Mouse (Mus musculus): ENCODE results near the gene Rfxank. TPM values are rescaled to one million over a fixed set of nuclear protein-coding genes. Genes with fewer than 3 reads are reported as not detected.

Gene Rfxank
- total and polyA plus RNA-seq, 2 experiments: 13.6 to 27.8 TPM

GRCm38 (mm10) chr8:70139981-70140380 is 1.0 kb upstream of the Rfxank start:
- DNase-seq (ENCODE audit: extremely low read depth, low read depth, low spot score): peak; percentile 12
- 5% methylated on average over 9 of the region's 9 CpGs for WGBS
- TF ChIP-seq CTCF (IDR thresholded peaks at IDR 0.05; ENCODE audit: low read depth, low read length): no peak
- TF ChIP-seq POLR2A (IDR thresholded peaks at IDR 0.05; ENCODE audit: extremely low read depth, insufficient read depth, low read length): no peak

GRCm38 (mm10) chr8:70137890-70138289 is 1.1 kb downstream of the Rfxank start:
- Histone ChIP-seq H3K79me2 (ENCODE audit: control insufficient read depth, insufficient read depth, low read length) (no peaks in the 10 kb centered on the region; the same call in 1 of the 2 replicates), H3K4me1 (ENCODE audit: control insufficient read depth, insufficient read depth, low read length) (peaks cover 11% of the 10 kb centered on the region), H3K27ac (replicated peaks; ENCODE audit: insufficient read depth, low read depth, low read length) (0 out of 2 replicates have a peak overlapping the region, but pooled peaks have one; percentile 73), H3K4me3 (ENCODE audit: insufficient read depth, low read depth, low read length) (no peak overlapping the region), H3K9ac (ENCODE audit: low read depth, low read length) (0 out of 2 replicates have a peak overlapping the region, but pooled peaks have one; percentile 48), H3K36me3 (ENCODE audit: control insufficient read depth, insufficient read depth, low read length) (0 out of 2 replicates have a peak, but pooled peaks cover 3% of the 10 kb centered on the region), H3K27me3 (ENCODE audit: control insufficient read depth, insufficient read depth, low read length) (no peaks in the 10 kb centered on the region)
- TF ChIP-seq POLR2A (IDR thresholded peaks at IDR 0.05; ENCODE audit: extremely low read depth, insufficient read depth, low read length) (no peak), CTCF (IDR thresholded peaks at IDR 0.05; ENCODE audit: low read depth, low read length) (no peak)
- 56% methylated on average over 4 of the region's 4 CpGs for WGBS
- no peak for DNase-seq (ENCODE audit: extremely low read depth, low read depth, low spot score)

More at GRCm38 (mm10) chr8:70139981-70140380, 1.0 kb upstream of the Rfxank start:
- Histone ChIP-seq H3K9ac (ENCODE audit: low read depth, low read length) (peak overlapping the region; percentile 81), H3K79me2 (ENCODE audit: control insufficient read depth, insufficient read depth, low read length) (no peaks in the 10 kb centered on the region; the same call in 1 of the 2 replicates), H3K36me3 (ENCODE audit: control insufficient read depth, insufficient read depth, low read length) (no peaks in the 10 kb centered on the region; the same call in 1 of the 2 replicates), H3K27ac (replicated peaks; ENCODE audit: insufficient read depth, low read depth, low read length) (peak overlapping the region; percentile 84), H3K4me1 (ENCODE audit: control insufficient read depth, insufficient read depth, low read length) (peaks cover 11% of the 10 kb centered on the region), H3K27me3 (ENCODE audit: control insufficient read depth, insufficient read depth, low read length) (no peaks in the 10 kb centered on the region), H3K4me3 (ENCODE audit: insufficient read depth, low read depth, low read length) (peak overlapping the region; percentile 73)

DNA sequence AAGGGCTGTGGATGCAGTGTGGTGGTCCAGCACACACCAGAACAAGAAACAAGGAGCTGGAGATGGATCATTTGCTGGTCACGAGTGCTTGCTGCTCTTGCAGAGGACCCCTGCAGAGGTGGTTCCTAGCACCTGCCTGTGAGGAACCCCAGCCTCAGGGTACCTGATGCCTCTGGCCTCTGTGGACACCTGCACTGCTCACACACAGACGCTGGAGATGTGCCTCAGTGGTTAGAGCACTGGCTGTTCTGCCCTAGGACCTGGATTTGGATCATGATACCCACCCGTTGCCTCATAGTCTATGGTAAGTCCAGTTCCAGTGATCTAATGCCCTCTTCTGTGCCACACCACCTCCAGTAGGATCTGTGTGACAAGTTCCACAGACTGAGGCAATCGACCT is 2.4 kb downstream of the Rfxank start:
- Histone ChIP-seq H3K27ac (replicated peaks; ENCODE audit: insufficient read depth, low read depth, low read length) (no peak overlapping the region), H3K9ac (ENCODE audit: low read depth, low read length) (no peak overlapping the region), H3K79me2 (ENCODE audit: control insufficient read depth, insufficient read depth, low read length) (no peaks in the 10 kb centered on the region; the same call in 1 of the 2 replicates), H3K27me3 (ENCODE audit: control insufficient read depth, insufficient read depth, low read length) (no peaks in the 10 kb centered on the region), H3K4me1 (ENCODE audit: control insufficient read depth, insufficient read depth, low read length) (peaks cover 14% of the 10 kb centered on the region), H3K4me3 (ENCODE audit: insufficient read depth, low read depth, low read length) (no peak overlapping the region), H3K36me3 (ENCODE audit: control insufficient read depth, insufficient read depth, low read length) (0 out of 2 replicates have a peak, but pooled peaks cover 3% of the 10 kb centered on the region)
- TF ChIP-seq POLR2A (IDR thresholded peaks at IDR 0.05; ENCODE audit: extremely low read depth, insufficient read depth, low read length) (no peak), CTCF (IDR thresholded peaks at IDR 0.05; ENCODE audit: low read depth, low read length) (no peak)
- DNase-seq (ENCODE audit: extremely low read depth, low read depth, low spot score): peak; percentile 16
- WGBS: 72% methylated on average over 4 of the region's 4 CpGs

DNA sequence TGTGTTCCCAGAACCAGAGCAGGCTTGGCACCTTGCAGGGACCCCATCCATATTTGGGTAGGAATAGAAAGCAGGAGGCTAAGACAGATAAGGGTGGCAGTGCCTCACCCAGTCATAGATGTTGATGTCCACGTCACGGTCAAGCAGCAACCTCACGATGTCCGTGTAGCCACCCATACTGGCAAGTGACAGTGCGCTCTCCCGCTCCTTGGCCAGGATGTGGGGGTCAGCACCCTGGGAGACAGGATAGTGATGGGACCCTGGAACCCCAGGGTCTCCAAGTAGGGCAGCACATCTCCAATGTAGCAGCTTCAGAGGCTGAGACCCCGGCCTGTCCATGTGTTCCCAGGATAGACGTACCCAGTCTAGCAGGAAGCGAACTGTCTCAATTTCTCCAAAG is 4.0 kb downstream of the Rfxank start:
- DNase-seq (ENCODE audit: extremely low read depth, low read depth, low spot score): no peak

GRCm38 (mm10) chr8:70134086-70134485 is 4.9 kb downstream of the Rfxank start:
- H3K9ac ChIP-seq (ENCODE audit: low read depth, low read length): no peak overlapping the region
- 92% methylated on average over 5 of the region's 5 CpGs for WGBS
- no peaks in the 10 kb centered on the region for H3K27me3 ChIP-seq (ENCODE audit: control insufficient read depth, insufficient read depth, low read length)
- peaks cover 22% of the 10 kb centered on the region for H3K4me1 ChIP-seq (ENCODE audit: control insufficient read depth, insufficient read depth, low read length)
- H3K36me3 ChIP-seq (ENCODE audit: control insufficient read depth, insufficient read depth, low read length): 0 out of 2 replicates have a peak, but pooled peaks cover 3% of the 10 kb centered on the region
- H3K27ac ChIP-seq (replicated peaks; ENCODE audit: insufficient read depth, low read depth, low read length): no peak overlapping the region
- DNase-seq (ENCODE audit: extremely low read depth, low read depth, low spot score): no peak
- TF ChIP-seq CTCF (IDR thresholded peaks at IDR 0.05; ENCODE audit: low read depth, low read length) (no peak), POLR2A (IDR thresholded peaks at IDR 0.05; ENCODE audit: extremely low read depth, insufficient read depth, low read length) (no peak)
- H3K4me3 ChIP-seq (ENCODE audit: insufficient read depth, low read depth, low read length): no peak overlapping the region
- H3K79me2 ChIP-seq (ENCODE audit: control insufficient read depth, insufficient read depth, low read length): no peaks in the 10 kb centered on the region; the same call in 1 of the 2 replicates

More for the DNA sequence above, 4.0 kb downstream of the Rfxank start:
- Histone ChIP-seq H3K27ac (replicated peaks; ENCODE audit: insufficient read depth, low read depth, low read length) (no peak overlapping the region), H3K79me2 (ENCODE audit: control insufficient read depth, insufficient read depth, low read length) (no peaks in the 10 kb centered on the region; the same call in 1 of the 2 replicates), H3K27me3 (ENCODE audit: control insufficient read depth, insufficient read depth, low read length) (no peaks in the 10 kb centered on the region), H3K9ac (ENCODE audit: low read depth, low read length) (no peak overlapping the region), H3K4me3 (ENCODE audit: insufficient read depth, low read depth, low read length) (no peak overlapping the region), H3K36me3 (ENCODE audit: control insufficient read depth, insufficient read depth, low read length) (0 out of 2 replicates have a peak, but pooled peaks cover 3% of the 10 kb centered on the region), H3K4me1 (ENCODE audit: control insufficient read depth, insufficient read depth, low read length) (peaks cover 19% of the 10 kb centered on the region)
- WGBS: 94% methylated on average over 9 of the region's 9 CpGs
- TF ChIP-seq CTCF (IDR thresholded peaks at IDR 0.05; ENCODE audit: low read depth, low read length): no peak
- TF ChIP-seq POLR2A (IDR thresholded peaks at IDR 0.05; ENCODE audit: extremely low read depth, insufficient read depth, low read length): no peak
